Mouse (Mus musculus) neural tube, embryonic 10.5 days (tissue): Measurements from ENCODE around the gene Mrpl34.
"Not testable (repeated sequence)": the region's sequence is repeated elsewhere in the genome, so short reads cannot be mapped to it uniquely, and the experiment has no call there.

Experiments used
- DNase-seq: peaks from one replicate; pipeline ENCODE4 v3.0.0-alpha.2; 2017; ENCODE audit warnings: low spot score; ENCODE audit errors: extremely low spot score

Gene Mrpl34

DNA sequence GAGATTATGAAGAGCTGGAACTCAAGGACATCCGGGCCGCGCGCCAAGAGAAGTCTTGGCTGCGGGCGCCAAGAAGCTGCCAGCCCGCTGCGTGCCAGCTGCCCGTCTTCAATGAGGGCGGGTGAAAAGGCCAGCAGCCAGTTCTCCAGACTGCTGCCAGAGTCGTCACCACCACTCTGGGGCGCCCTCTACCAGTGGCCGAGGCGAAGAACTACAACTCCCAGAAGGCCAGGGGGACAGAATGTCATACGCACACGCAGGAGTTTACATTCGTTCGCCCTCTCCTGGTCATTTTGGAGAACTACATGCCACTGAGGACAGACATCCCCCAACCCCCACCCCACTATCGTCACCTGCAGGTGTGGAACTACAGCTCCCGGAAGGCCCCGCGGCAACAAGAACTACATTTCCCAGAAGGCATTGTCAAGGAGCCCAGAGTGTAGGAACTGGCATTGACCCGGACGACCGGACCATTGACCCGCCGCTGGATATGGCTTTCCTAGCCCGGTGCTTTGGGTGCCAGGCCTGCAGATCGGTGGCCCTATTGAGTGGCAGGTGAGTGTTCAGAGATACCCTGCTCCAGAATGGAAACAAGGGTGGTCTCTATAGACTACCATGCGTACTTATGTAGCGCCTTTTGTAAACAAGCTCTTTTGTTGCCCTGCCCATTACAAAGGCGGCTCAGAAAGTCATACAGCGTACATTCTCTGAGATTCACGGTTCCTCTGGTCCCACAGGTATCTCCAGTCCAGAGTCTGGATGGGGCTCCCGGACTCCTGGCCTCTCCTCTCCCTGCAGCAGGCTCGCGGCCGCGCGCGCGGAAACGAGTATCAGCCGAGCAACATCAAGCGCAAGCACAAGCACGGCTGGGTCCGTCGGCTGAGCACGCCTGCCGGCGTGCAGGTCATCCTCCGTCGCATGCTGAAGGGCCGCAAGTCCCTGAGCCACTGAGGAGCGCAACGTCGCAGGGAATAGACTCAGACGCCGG is at the start of gene Mrpl34:
Mrpl34 (plus strand) TSS at position 447 of the 988 bp plus-strand sequence.
- DNase-seq = peak; percentile 96

DNA sequence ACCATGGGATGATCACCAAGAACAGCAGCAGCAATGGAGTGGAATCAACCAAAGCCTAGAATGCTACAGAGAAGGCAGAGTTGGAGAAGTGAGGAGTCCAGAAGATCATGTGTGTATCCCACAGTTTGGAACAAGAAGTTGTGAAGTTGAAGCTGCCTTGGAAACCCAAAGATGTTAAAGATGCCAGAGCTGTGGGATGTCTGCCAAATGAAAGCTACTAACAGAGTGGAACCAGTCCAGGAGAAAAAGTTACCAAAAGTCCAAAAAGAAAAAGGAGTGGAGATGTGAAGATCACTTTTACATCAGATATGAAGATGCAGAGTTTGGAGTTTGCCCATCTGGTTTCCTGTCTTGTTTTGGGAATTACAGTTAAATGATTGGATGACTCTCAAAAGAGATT is 42.6 kb upstream of the Mrpl34 start:
- no peak for DNase-seq

- DNase-seq = not testable (repeated sequence)
These were observed 31.8 kb upstream of the Mrpl34 start for GRCm38 (mm10) chr8:71432935-71433334.

DNA sequence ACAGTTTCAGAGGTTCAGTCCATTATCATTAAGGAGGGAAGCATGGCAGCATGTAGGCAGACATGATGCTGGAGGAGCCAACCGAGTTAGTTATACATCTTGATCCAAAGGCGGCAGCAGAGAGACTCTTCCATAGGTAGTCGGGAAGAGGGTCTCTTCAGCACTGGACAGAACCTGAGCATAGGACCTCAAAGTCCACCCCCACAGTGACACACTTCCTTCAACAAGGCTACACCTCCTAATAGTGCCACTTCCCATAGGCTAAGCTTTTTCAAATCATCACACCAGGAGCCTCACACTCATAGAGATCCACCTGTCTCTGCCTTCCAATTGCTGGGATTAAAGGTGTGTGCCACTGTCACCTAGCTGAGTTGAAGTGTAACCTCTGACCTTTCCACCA is 27.7 kb upstream of the Mrpl34 start:
- DNase-seq = no peak

- DNase-seq = peak; percentile 41
These were observed 23.4 kb upstream of the Mrpl34 start for GRCm38 (mm10) chr8:71441404-71441803.

GRCm38 (mm10) chr8:71445096-71445495 is 19.7 kb upstream of the Mrpl34 start:
- no peak for DNase-seq

DNA sequence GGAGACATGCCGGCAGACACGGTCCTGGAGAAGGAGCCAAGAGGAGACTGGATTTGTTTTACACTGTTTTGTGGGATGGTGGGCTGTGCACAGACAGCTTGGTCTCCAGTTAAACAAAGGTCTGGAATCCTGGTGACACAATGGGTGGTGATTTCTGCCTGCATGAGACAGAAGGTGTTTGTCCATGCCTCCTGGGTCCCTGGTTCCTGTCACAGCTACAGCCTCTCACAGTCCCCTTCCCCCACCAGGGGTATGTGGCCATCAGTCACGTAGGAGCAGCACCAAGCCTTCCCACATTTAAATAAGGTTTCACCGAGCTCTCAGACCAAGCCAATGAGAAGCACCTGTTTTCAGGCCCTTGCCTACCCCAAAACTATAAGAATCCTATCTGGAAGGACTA is 13.4 kb upstream of the Mrpl34 start:
- DNase-seq = no peak

DNA sequence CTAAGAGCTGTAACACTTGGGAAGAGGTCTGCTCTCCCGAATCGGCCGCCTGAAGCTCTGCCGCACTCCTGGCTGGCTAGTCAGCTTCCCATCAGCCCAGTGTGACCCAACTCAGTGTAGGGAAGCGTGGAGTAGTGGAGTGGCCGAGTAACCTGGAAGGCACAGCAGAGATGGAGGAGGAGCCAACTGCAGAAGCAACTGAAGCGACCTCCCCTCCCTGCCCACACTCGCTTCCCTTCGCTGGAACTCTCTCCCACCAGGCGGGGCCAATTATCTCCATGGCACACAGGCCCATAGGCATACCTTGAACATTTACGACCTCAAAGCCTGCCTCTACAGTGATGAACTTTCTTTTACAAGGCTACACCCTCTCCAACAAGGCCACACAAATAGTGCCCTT is 13.0 kb upstream of the Mrpl34 start:
- no peak for DNase-seq

DNA sequence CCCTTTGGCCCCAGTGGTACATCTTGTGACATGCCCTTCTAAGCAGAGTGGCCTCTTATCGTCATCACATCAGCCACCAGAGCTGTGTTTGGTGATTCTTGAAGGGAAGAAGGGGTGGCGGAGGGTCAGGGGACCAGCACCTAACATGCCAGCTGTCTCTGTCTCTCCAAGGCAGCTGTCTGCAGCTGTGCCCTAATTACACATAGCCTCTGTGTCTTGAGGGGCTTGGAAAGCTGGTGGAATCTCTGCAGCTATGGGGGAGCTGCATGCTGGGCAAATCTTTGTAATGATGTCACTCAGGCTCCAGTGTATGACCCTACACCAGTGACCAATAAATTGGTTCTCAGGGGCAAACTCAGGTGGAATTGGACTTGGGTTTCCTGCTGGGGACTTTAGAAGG is 12.1 kb upstream of the Mrpl34 start:
- no peak for DNase-seq

DNA sequence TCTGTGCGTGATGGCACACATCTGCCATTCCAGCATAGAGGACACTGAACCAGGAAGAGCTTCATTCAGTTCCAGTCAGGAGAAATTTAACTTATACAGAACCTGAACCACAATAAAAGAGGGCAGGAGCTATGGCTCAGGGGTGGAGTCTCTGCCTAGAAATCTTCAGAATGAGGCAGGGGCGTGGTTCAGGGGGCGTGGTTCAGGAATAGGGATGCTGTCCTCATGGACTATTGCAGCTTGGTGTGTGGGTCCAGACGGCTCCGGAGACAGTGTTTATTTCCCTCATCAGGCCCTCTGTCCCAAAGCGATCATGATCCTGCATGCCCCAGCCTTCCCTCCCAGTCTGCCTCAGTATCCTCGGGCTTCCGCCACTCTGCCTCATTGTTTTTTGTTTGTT is 10.1 kb upstream of the Mrpl34 start:
- DNase-seq = peak; percentile 8

DNA sequence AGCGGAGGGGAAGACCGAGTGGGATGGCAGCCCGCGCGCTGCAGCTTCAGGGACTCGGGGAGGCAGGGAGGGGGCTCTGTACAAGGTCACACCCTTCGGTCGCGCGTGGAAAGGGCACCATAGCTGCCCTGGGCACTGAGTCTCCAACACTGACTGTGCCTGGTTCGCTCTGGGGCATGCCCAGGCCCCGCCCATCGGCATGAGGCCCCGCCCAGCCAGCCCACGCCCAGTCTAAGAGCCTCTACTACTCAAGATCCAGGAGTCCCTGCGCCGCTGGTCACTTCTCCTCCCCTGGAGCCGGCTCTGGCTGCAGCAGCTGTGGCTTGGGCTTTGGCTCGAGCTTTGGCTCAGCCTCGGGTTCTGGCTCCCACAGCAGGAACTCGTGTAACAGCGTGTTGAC is 7.9 kb upstream of the Mrpl34 start:
- no peak for DNase-seq

DNA sequence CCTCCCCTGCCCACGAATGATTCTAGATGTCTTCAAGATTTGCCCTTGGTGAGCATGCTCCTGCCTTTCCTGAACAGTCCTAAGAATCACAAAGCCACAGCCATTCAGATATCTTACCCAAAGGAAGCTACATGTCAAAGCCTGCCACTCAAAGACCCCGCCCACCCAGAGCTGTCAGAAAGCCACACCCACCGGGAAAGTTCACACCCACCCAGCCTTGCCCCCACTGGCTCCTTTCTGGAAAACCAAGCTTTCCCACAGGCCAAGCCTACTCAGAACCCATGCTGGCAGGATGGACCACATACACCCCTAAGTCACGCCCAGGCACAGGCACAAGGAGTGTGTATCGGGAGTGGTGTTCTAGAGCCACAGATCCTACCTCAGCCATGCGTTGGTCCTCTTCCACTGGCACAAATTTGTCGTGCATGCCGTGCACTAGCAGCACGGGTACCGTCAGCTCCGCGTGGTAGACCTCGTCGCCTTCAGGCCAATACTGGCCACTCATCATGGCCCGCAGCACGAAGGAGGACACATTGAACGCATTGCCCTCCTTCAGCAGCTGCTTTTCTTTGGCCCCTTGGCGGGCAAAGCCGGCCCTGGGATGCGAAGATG is 7.0 kb upstream of the Mrpl34 start:
- DNase-seq = no peak

DNA sequence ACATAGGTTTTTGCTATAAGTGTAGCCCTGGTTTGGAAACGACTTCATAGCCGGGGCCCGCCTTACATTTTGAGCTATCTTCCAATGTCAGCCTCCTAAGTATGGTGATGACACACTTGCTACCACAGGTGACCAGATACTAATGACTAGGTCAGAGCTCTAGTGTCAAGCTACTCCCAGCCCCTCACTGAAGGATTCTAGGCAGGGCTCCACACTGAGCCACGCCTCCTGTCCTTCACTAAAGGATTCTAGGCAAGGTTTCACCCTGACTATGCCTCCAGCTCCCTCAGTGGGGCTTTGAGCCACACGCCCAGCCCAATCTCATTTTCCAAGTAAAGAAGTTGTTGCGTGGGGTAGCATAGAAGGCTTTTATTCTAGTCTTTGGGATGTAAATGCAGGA is 4.0 kb upstream of the Mrpl34 start:
- DNase-seq = no peak

DNA sequence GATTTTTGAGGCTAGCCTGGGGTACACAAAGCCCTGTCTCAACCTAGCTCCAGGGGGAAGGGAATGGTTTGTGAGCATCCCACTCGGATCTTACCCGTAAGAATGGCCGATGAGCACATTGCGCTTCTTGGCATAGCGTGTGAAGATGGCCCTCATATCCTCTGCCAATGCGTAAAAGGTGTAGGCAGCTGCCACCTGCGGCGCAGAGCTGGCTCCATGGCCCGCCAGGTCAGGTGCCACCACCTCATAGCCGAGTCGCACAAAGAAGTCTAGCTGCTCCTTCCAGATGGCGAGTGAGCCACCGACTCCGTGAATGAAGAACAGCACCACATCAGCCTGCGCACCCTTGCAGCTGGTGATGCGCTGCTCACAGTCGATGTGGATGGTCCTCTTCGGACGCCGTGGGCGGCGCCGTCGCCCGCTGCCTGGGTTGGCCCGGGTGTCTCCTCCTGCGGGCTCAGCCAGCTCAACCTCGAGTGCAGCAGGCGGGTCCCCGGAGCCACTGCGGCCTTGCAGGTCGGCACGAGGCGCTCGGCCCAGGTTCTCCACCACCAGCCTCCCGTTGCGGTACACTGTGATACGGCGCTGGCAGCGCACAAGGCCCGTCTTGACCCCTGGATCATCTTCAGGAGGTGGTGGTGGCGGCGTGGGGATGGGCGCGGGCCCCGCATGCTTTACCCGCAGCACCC is 3.5 kb upstream of the Mrpl34 start:
- DNase-seq = no peak

- no peak for DNase-seq
These were observed 2.6 kb upstream of the Mrpl34 start for GRCm38 (mm10) chr8:71462191-71462590.

GRCm38 (mm10) chr8:71462786-71463185 is 2.0 kb upstream of the Mrpl34 start:
- DNase-seq = peak; percentile 61

DNA sequence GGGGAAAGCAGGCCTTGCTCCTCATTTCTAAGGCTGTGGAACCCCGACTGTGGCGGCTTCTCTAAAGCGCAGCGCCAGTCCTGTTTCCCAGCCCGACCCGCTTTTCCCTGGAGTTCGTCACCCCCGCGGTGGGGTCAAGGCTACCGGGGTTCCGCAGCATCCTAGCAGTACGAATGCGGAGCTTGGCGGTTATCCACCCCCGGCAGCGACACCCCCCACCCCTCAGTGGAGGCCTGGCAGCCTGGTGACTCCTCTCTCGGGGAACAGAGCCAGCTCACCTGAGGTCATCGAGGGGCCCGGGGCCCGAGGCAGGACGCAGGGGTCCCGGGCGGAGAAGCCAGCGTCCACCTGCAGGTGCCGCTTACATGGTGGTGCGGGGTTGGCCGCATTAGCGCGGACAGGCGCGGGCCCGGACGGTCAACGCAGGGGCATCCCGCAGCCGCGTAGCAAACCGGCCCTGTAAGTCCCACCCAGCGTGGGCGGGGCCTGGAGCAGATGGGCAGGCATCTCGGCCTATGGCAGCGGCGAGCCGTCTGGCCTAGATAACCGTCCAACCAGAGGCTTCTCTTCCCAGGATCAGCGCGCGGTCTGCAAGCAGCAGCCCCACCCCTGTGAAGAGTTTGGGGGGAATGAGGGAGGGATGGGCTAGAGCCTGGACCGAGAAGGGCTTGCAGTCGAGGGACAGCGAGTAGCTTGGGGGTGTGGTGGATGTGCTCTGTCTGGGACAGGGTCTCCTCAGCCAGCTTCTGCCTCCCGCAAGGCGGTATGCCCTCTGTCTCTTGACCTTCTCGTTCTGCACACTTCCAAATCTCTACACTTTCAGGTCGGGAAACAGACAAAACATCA is 1.3 kb upstream of the Mrpl34 start, which contains the start of gene Abhd8:
Abhd8 (minus strand) TSS at position 468 of the 846 bp plus-strand sequence.
- peak; percentile 96 for DNase-seq

GRCm38 (mm10) chr8:71465733-71466132 is 974 bp downstream of the Mrpl34 start:
- DNase-seq = no peak

- DNase-seq = no peak
These were observed 1.4 kb downstream of the Mrpl34 start for GRCm38 (mm10) chr8:71466198-71466597.

- DNase-seq = no peak
These were observed 2.4 kb downstream of the Mrpl34 start for GRCm38 (mm10) chr8:71467201-71467600.

GRCm38 (mm10) chr8:71468001-71468400 is 3.2 kb downstream of the Mrpl34 start:
- DNase-seq = no peak
